Mouse (Mus musculus) thymus, postnatal 4 days (tissue): ENCODE measurements at regions not wholly inside any gene's neighbourhood (a gene's known extent, or its start where the extent isn't known, plus 50 kb on each side); places are given as distances from the start of the nearest gene placed in this dataset.

Source experiments
- DNase-seq: peaks from one replicate; pipeline ENCODE4 v3.0.0; 2021

DNA sequence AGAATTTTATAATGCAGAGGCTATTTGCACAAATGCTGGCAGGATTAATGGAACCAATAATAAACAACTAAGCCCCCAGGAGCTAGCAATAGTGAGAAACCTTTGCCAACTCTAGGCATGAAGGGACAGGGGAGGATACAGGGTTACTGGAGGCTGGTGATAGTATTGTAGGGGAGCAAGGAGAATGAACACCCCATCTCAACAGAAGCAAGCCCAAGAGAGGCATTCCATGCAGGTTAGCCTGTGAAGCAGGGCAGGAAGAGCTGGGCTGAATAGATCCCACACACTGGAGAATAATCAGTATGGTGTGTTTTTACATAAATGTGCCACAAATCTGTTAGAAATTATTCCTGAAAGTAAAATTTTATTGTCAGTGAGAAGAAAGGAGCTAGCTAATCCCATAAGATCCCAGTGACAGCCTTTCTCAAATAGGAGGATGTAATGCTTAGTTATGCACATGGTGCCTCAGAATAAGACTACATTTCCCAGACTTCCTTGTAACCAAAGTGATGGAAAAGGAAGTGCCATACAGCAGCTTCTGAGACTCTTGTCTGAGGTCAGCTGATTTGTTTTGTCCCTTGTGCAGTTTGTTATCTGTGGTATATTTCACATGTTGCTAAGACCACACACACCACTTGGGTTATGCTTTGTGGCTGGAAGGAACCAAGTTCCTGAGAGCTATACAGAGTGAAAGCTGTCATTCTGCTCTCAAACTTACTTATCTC is 111.1 kb downstream of the Ccdc71l start:
- no peak for DNase-seq

DNA sequence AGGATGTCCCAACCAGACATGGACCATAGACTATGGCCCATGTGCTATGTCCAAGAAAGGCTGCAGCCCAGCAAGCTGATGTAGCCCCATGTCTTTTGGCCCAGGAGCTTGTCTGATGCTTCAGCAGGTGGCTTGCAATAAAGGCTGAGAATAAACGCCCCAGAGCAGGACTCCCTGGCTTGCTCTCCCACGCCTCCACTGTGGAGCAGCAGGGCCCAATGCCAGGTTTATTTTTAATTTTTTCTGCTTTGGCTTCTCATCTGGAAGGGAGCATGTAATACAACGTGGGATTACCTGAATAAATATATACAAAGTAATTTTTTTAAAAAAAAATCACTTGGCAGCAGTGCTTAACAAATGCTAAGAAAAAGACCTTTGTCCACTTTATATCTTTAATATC is 125.7 kb downstream of the Ccdc71l start:
- DNase-seq: no peak

DNA sequence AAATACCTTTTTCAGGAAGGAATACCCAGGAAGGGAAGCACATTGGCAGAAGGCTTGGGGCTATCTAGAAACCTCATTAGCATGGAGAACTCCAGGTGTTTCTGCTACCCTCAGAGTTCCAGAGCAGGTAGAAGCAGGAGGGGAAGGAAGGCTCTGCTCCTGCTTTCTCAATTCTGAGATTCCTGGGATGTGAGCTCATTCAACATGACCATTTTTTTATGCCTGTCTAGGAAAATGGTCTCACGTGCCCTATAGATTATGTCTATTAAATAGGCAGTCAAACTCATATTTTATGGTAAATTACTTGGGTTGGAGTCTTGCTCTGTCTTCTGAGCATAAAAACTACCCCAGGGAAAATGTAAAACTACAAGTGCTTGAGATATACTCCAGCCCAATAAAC is 130.2 kb downstream of the Ccdc71l start:
- DNase-seq: no peak

DNA sequence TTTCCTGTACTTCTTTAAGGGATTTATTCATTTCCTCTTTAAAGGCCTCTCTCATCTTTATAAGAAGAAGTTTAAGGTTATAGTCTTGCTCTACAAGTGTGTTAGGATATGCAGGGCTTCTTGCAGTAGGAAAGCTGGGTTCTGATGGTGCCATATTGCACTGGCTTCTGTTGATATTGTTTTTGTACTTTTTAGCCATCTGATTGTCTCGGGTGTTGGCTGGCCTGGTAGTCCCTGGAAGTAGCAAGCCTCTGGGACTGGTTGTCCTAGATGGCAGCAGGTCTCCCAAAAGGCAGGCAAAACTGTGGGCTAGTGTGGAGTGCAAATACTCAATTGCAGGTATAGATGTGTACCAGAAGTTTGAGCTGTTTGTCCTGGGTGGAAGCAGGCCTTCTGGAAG is 147.1 kb downstream of the Ccdc71l start:
- no peak for DNase-seq

DNA sequence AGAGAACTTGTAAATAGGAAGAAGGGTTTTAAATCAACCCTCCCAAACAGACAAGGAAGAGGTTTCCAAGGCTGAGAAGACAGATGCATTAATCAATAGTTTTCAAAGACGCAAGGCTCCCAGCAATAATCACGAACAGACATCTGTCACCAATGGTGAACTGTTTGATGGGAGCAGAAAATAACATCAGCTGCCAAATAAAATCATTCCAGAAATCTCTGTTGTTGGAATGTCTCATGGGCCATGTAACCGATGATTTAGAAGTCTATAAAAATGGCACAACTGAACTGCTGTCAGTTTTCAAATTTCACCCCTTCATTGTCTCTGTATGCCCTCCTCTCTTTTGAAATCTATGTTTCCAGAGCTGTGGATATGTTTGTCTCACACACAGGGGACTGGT is 152.7 kb downstream of the Ccdc71l start:
- no peak for DNase-seq

DNA sequence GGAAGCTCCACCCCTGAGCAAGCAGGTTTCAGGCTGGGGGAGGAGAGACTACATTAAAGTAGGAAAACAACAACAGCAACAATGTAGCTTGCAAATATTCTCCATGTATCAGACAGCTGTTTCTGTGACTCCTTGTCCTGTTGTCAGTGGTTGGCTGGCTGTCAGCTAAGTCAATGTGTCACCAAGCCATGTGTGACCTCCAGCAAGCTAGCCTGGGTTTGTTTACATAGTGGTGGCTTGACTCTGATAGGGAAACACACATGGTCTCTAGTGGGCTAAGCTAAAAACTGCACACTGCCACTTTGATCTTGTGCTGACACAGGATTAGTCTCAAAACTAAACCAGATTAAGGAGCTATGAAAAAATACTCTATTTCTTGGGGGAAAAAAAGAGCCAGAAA is 155.1 kb downstream of the Ccdc71l start:
- DNase-seq: no peak

DNA sequence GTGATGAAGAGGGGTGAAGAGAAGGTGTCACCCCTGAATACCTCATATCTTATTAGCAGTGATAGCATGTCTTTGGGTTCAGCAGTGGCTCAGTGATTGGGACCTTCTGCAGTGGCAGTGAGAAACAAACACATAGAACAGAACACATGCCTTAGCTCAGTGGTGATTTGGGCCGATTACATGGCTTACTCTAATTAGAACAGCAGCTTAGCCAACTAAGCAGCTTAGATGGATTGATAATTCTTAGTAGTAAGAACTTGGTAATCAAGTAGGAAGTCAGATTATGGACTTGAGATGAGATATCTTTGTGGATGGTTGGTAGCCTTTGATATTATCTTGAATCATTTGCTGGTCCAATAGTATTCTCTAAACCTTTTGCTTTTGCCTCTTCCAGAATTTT is 167.0 kb downstream of the Ccdc71l start:
- DNase-seq: no peak

DNA sequence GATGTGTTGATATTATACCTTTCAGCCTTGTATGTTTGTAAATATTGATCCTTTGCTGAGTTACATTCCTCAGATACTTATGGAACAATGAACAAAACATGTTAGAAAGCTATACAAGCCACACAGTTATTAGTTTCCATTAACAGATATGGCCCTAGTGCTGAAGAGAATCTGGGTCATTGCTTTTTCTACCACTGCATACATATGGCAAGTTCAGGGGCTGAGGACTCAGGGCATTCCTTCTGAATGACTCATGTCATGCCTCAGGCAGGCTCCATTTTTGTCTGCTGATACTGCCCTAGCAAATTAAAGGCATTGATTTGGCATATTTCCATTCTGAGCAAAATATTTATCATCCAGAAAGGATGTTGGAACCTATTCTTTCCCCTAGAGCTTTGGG is 167.9 kb downstream of the Ccdc71l start:
- no peak for DNase-seq

DNA sequence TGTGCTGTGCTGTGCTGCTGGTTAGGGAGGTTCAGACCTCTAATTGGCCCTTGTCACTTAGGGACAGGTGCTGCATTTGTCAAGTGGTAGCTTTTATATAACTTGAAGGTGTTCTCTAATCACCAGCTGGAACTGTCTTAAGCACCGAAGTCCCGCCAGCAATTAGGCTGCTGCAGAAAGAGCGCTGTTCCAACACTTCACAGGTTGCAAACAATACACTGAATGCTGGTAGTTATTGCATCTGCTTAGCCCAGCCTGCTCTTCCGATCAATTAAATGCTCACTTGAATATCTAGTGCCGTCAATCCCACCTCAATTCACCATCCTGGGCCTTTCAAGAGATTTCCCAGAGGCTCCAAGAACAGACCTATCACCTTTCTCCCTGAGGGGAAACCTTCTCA is 175.3 kb downstream of the Ccdc71l start:
- DNase-seq: no peak

DNA sequence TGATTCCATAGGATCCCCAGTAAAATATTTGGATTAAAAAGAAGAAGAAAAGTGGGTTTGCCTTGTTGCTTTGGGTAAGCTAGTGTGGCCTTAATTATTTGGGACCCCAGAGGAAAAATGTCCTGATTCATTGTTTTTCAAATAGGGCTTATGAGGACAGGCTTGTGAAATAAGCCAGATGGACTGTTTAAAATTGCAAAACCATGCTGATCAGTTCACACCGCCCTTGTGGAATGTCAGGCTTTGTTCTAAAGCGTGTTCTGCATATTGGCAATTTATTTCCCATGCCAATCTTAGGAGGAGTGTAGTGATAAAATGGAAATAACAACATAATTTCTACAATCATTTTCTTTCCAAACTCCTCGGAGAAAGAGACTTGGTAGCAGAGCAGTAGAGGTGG is 189.3 kb downstream of the Ccdc71l start:
- no peak for DNase-seq

DNA sequence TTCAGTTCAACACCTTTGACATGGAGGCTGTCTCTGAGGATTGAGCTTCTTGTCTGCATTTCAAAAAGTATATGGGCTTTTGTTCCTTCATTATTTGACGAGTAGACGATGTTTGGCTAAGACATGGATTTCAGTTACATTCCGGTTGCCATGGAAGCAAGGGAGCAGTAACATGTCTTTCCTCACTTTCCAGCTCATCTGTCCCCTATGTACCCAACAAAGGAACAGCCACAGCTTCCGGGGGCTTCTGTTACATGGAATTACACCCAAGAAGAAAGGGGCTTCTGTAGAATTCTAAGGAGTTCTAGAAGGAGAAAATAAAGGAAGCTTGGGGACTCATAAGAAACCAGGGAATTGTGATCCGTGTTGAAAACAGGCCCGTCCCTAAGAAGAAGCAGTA is 202.8 kb downstream of the Ccdc71l start:
- no peak for DNase-seq

DNA sequence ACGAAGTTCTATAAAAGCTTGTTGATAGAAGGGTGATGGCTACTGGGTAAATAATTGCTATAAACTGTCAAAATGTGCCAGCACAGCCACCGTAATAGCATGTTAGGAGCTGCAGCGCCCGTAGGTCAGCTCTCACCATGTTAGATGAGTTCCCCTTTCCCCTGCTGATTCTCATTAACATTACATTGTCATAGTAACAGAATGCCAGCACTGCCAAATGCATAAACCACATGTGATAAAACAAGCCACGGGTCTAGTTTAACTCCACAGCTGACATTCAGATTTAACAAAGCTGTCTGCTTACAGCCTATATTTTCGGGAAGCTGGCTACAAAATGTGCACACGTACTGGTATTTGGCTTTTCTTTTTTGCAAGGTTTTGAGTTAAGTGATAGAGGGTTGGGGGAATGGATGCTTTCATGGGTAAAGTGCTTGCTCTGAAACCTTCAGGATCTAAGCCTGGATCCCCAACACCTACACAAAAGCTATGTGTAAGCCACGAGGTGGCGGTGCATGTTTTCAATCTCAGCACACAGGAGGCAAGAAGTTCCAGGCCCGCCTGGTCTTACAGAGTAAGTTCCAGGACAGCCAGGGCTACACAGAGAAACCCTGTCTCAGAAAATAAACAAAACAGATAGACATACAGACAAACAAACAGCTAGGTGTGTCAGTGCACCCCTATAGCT is 217.1 kb upstream of the Nampt start:
- DNase-seq: no peak

DNA sequence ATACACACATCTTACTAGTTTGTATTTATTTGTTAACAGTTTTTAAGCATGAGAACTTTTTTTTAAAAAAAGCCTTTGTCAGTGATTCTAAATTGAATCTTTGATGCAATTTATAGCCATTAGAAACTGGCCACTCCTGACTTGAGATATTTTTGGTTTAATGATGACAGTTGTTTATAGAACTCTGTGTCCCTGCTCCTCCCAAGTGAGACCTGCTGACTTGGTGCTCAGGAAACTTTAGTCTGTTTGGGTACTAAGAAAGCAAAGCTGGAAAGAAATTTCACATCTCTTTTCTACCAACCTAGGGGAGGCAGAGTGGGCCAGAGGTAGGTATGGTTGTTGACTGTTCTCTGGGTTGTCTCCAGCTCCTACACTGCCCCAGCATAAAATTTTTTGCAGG is 214.0 kb upstream of the Nampt start:
- no peak for DNase-seq

DNA sequence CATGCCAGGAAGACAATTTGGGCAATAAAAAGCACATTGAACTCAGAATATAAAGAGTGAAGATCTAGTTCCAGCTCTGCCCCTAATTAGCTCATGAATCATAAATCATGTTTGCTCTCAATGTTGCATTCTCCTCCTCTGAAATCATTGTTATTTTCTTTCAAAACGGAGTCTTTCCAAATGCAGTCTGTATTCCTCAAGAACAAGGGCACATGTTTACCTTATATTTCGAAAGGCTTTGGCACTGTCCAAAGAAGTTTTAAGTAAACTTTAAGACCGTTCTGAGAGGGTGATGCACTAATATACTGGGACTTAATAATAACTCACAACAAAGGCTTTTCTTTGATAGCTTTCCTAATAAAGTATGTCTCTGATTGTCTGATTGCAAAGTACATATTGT is 204.3 kb upstream of the Nampt start:
- no peak for DNase-seq

DNA sequence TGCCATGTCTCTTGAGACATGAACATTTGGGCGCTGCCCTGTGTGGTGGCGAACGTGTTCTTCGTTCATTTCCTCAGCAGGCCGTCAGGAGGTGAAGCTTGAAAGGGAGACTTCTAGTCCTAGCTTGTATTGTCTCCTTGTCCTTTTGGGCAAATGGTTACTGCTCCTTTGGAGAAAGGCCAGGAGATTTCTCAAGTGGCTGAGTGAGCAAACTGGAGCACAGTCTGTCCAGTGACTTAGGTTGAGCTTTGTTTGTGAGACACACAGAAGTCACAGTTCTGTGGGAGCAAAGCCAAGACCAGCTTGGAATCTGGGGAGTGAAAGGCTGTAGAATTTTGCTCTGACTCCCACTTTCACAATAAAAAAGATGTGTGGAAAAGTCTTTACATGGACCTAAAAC is 203.3 kb upstream of the Nampt start:
- DNase-seq: no peak

DNA sequence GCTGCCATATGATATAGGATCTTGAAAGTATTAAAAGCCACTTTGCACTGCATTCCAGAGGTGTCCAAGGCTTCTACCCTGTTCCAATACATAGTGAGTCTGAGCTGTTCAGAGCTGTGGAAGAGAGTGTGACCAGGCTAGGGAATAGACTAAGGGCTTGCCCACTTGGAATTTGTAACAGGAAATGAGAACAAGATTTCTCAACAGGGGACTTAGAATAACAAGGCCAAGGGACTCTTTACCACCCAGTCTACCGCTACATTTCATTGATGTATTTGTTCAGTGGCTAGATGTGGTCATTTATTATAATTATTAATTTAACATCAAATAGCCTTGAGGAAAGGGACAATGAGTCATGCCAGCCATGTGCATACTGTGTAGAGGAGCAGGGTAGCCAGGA is 202.3 kb upstream of the Nampt start:
- DNase-seq: no peak

DNA sequence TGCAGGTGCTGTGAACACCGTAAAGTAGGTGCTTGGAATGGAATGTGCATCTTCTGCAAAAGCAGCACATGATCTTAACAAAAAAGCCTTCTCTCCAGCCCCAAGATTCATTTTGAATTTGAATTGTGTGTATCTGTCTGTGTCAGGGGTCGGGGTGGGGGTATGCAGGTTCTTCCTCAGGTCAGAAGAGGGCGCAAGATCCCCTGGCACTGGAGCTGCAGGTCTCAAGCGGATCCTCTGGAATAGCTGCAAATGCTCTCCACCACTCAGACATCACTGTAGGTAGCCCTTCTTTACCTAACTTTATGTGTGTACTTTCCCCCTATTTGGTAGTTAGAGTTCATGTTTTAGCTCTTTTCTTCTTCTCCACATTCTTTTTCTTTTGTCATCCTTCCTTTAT is 199.5 kb upstream of the Nampt start:
- peak; percentile 14 for DNase-seq

DNA sequence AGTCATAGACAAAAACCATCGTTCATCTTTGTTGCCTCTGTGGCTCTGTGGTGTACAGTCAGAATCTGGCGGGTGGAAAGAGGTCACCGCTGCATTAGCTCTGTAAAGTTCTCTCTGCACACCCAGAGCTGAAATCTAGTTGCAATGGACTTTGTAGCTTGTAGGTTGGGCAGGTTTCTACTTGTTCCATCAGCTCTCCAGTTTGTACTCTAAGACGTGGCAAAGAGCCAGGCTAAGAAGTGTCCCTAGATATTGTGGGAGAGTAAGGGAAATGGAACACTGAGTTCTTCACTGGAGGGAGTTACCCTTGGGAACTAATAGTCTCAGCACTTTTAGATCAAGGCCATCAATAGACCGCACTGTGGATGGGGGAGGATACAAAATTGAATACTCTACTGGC is 197.6 kb upstream of the Nampt start:
- DNase-seq: no peak

DNA sequence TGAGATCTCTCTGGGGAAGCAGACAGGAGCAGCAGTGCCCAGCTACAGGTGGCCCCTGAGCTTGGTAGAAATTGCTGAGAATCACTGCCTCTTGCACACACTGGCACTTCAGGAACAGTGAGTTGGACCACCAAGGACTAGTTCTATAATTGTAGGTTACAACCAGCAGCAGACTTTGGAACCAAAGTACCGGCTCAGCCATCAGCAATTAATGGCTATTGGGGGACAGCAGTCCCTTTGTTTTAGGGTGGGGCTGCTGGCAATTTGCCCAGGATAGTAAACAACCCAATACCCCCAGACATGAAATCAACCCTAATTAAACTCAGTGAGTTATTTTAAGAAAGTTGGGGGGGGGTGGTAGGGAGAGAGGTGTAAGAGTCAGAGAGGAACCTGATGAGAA is 190.8 kb upstream of the Nampt start:
- DNase-seq: no peak

DNA sequence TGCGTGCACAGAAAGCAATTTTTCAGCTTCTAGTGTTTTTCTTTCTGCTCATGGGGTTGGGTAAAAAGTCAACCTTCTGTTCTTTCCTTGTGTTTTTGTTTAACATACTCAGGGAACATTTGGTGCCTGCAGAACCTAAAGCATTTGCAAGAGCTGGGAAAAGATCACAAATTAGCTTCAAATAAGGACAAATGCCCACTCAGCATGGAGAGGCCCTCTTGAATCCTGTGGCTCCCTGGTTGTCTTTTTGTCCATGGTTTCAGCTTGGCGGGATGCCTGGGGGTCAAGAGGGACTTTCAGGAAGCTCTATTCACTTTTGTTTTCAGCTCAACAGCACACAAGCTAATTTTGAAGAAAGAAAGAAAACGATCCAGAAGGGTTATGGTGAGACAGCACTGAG is 186.4 kb upstream of the Nampt start:
- no peak for DNase-seq

DNA sequence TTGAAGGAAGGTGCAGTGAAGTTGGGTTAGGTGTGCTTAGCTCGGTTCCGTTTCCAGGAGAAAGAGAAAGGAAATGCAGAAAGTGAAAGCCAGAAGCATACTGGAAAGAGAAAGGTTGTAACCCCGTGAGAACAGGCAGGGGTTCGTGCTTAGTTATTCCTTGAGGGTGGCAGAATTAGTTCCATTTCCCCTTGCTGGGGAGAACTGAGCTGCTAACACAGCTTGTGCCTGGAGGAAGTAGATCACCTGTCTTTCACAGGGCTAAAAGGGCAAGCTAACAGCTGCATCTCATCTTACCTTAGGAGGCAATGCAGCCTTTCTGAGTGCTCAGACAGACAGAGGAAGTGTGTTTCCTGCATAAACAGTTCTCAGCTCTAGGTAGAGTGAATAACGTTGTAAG is 184.3 kb upstream of the Nampt start:
- peak; percentile 22 for DNase-seq

DNA sequence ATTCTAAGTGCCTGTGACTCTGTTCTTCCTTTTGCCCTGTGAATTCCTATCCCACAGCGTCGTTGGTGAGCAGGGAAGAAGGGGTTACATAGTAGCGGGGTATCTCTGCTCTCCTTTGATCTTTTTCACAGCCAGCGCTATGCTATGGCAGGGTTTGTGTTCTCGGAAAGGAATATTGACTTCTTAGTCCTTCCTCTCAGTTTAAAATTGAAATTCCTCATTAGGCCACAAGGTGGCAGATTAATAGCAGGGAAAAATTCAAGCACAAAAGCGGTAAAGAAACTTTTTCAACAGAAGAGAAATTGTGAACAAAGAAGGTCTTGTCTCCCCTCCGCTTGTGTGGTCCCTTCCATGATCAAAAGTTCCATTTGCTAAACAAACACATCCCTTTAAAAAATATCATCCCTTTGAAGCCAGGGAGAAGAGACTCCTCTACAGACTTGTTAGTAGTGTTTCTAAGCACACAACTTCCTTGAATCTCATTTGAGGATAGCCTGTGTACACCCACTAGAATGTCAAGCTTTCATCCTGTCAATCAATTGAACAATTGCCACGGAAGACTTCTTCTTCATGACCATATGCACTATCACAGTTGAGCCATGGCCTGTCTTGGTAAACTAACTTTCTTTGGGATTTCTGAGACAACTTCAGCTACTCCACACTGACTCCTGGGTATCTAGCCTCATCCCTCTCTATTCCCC is 181.8 kb upstream of the Nampt start:
- DNase-seq: peak; percentile 9

DNA sequence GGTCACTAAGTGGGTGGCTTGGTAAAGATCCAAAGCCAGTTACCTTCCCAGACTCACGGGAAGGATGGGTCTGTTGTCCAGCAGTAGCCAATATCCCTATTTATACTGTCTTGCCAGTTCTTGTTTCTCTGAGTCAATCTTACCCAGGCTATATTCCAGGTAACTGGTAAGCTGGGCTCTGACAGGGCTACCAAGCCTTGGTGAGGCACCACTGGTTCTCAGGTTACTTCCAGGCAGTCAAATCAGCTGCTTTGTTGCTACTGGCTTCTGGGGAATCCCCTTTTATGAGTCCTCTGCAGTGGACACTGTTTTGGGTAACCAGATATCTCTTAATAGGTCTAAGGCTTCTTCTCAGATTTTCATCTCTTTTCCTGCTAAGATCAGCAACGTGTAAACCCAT is 178.8 kb upstream of the Nampt start:
- DNase-seq: no peak

DNA sequence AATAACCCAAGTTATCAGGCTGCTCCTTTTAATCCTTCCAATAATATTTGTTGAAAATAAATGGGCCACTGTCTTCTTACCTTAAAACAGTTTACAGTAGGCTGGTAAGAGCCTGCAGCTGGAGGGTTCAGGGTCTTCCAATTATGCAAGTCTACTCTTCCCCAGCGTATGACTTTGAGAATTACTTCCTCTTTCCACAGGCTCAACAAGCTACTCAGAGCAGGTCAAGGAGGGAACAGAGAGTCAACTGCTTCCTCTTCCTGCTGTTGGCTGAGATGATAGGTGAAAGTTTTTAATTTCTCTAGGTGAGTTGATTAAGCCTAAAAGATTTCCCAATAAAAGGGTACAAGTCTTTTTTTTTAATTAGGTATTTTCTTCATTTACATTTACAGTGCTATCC is 176.9 kb upstream of the Nampt start:
- DNase-seq: no peak
